ENCODE assay signal across 11 mouse cellular contexts in the genomic region with DNA sequence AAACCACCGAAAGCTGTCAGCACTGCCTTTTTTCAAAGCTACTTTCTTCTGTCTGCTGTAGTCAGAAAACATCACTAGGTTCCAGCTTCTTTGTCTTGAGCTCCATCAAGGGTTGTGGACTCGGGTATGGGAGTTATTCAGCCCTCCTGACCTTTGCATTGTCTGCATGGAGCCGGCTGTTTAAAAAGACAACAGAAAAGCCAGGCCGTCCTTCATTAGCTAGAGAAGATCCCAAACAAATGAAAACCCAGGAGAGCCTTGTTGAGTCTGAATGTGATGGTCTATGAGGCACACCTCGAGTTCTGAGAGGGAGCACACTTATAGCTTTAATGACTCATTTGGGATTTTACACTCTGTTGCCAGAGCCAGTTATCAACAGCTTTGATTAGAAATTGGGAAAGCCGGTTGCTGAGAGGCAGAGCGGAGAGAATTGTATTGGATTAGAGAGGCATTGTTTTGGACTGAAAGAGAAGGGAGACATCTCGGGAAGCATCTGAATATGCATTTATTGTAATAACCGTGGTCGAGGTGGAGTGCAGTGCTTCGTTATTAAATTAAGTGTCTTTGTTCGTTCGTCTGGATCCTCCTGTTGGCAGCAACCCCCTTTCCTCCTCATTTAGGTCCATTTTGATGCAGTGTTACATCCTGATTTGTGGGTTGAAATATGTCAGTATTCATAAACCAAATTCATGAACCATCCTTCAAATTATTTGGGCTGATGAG.
DNase-seq lines count a peak whose midpoint lies in the region; ATAC-seq and TF ChIP-seq lines count a peak whose summit lies in the region.
"Had no signal": no experiment of that assay in that cellular context is flagged by ENCODE, and none has a peak within 500 bp of the region (broad histone marks: within the 10 kb centered on the region; RNA-seq: fewer than 3 reads in every experiment).

No protein-coding gene starts in this region.

- no peaks in the 10 kb centered on the region for H3K27me3 ChIP-seq in CH12.LX (replicated peaks)
- H3K27me3 ChIP-seq in forebrain, embryonic 15.5 days: no peaks in the 10 kb centered on the region
- H3K27me3 ChIP-seq in midbrain, embryonic 15.5 days (replicated peaks): no peaks in the 10 kb centered on the region
- H3K27me3 ChIP-seq: embryonic facial prominence, embryonic 13.5 days had no signal

- no peak for TF ChIP-seq RAD21 in CH12.LX (IDR thresholded peaks at IDR 0.05; ENCODE audit: low read depth, low read length)

- H3K36me3 ChIP-seq in CH12.LX (replicated peaks in 1 of 2; ENCODE audit: control insufficient read depth in 1 of 2, insufficient read depth in 1 of 2, low read length in 1 of 2): no peaks in the 10 kb centered on the region
- H3K36me3 ChIP-seq in forebrain, embryonic 15.5 days: no peaks in the 10 kb centered on the region
- no peaks in the 10 kb centered on the region for H3K36me3 ChIP-seq in midbrain, embryonic 15.5 days (replicated peaks)

- no peaks in the 10 kb centered on the region for H3K79me2 ChIP-seq in CH12.LX (replicated peaks; ENCODE audit: control insufficient read depth, extremely low read depth, insufficient read depth, poor library complexity, severe bottlenecking)

- no peak overlapping the region for H3K9ac ChIP-seq in CH12.LX (ENCODE audit: insufficient read depth, low read depth)
- no peak overlapping the region for H3K9ac ChIP-seq in forebrain, embryonic 15.5 days (replicated peaks)
- H3K9ac ChIP-seq in midbrain, embryonic 15.5 days: 0 out of 2 replicates have a peak overlapping the region, but pooled peaks have one; percentile 6
- H3K9ac ChIP-seq: embryonic facial prominence, embryonic 13.5 days had no signal

- no peak for TF ChIP-seq POLR2A in CH12.LX (IDR thresholded peaks at IDR 0.05; ENCODE audit: low read depth, low read length)

- dilution Hi-C loops in CH12.LX (cut with MboI; ENCODE audit: extremely low pct_ligation_motif_present, extremely low pct_unique_long_range_greater_than_20kb, low sequenced_read_pairs): no loop called here

- 0 out of 2 replicates have a peak overlapping the region, but pooled peaks have one; percentile 81 for H3K4me2 ChIP-seq in CH12.LX (ENCODE audit: insufficient read depth, low read depth, poor library complexity, severe bottlenecking)
- H3K4me2 ChIP-seq in forebrain, embryonic 15.5 days (replicated peaks): no peak overlapping the region
- H3K4me2 ChIP-seq in midbrain, embryonic 15.5 days: peak overlapping the region; percentile 19

- H3K4me3 ChIP-seq in CH12.LX (replicated peaks in 1 of 3; ENCODE audit: low read depth in 2 of 3, low read length in 2 of 3, poor library complexity in 1 of 3): no peak overlapping the region
- H3K4me3 ChIP-seq in forebrain, embryonic 15.5 days: no peak overlapping the region
- no peak overlapping the region for H3K4me3 ChIP-seq in midbrain, embryonic 15.5 days
- H3K4me3 ChIP-seq: embryonic facial prominence, embryonic 13.5 days had no signal

- in situ Hi-C loops in CH12.LX (cut with MboI; ENCODE audit: low pct_ligation_motif_present, low pct_unique_long_range_greater_than_20kb, low sequenced_read_pairs): no loop called here

- TF ChIP-seq CTCF in CH12.LX (conservative IDR thresholded peaks at IDR 0.05 in 1 of 2, IDR thresholded peaks at IDR 0.05 in 1 of 2; ENCODE audit: low read depth in 2 of 2, low read length in 2 of 2): no peak

- ATAC-seq in forebrain, embryonic 15.5 days (replicated peaks): 0 out of 2 replicates have a peak, but pooled peaks have one; percentile 2
- peak; percentile 53; the same call in 1 of the 2 replicates for ATAC-seq in midbrain, embryonic 15.5 days (replicated peaks)

- no peaks in the 10 kb centered on the region for H3K9me3 ChIP-seq in CH12.LX (replicated peaks; ENCODE audit: low read length)
- H3K9me3 ChIP-seq in forebrain, embryonic 15.5 days: no peaks in the 10 kb centered on the region
- H3K9me3 ChIP-seq in midbrain, embryonic 15.5 days: no peaks in the 10 kb centered on the region
- H3K9me3 ChIP-seq: embryonic facial prominence, embryonic 13.5 days had no signal

- WGBS in forebrain, embryonic 15.5 days: 9% methylated on average over 13 of the region's 13 CpGs
- WGBS in midbrain, embryonic 15.5 days: 8% methylated on average over 13 of the region's 13 CpGs

- peaks cover 3 to 13% of the 10 kb centered on the region in 2 experiments; a peak in 3 of 4 replicates for H3K4me1 ChIP-seq in CH12.LX (ENCODE audit: control insufficient read depth in 1 of 2, insufficient read depth in 2 of 2)
- peaks cover 32% of the 10 kb centered on the region for H3K4me1 ChIP-seq in forebrain, embryonic 15.5 days
- H3K4me1 ChIP-seq in midbrain, embryonic 15.5 days: peaks cover 25% of the 10 kb centered on the region

- H3K27ac ChIP-seq in CH12.LX (ENCODE audit: insufficient read depth, low read depth): no peak overlapping the region
- H3K27ac ChIP-seq in forebrain, embryonic 15.5 days (replicated peaks): peak overlapping the region; percentile 78
- H3K27ac ChIP-seq in midbrain, embryonic 15.5 days: peak overlapping the region; percentile 64
- H3K27ac ChIP-seq: embryonic facial prominence, embryonic 13.5 days; liver, embryonic 14.5 days had no signal

- DNase-seq in CH12.LX (ENCODE audit: extremely low read depth) (no peak), MN1 (ENCODE audit: low spot score) (peak; percentile 58)
- no peak for DNase-seq in spleen, postnatal 14 days (ENCODE audit: low spot score in 2 of 2)
- DNase-seq in testis, postnatal 14 days (ENCODE audit: low spot score): no peak
- no peak for DNase-seq in spleen, postnatal 36 days (ENCODE audit: low spot score in 2 of 2)
- DNase-seq: kidney, adult 8-10 months; right cerebral cortex, postnatal 4 days had no signal

- no peak for TF ChIP-seq EP300 in CH12.LX (IDR thresholded peaks at IDR 0.05; ENCODE audit: low read length)

TF ChIP-seq in CH12.LX, 34 proteins besides CTCF, POLR2A, EP300 and RAD21:
- TF ChIP-seq SIN3A (IDR thresholded peaks at IDR 0.05; ENCODE audit: low read length): no peak
- no peak for TF ChIP-seq RCOR1 (conservative IDR thresholded peaks at IDR 0.05; ENCODE audit: low read depth, low read length)
- no peak for TF ChIP-seq ZMIZ1 (IDR thresholded peaks at IDR 0.05; ENCODE audit: low read depth, low read length)
- TF ChIP-seq JUN (IDR thresholded peaks at IDR 0.05; ENCODE audit: insufficient read depth, low read depth, low read length): no peak
- TF ChIP-seq MAX (IDR thresholded peaks at IDR 0.05; ENCODE audit: low read length): no peak
- no peak for TF ChIP-seq MXI1 (IDR thresholded peaks at IDR 0.05; ENCODE audit: low read depth, low read length)
- no peak for TF ChIP-seq ZKSCAN1 (IDR thresholded peaks at IDR 0.05; ENCODE audit: borderline replicate concordance, low read depth, low read length)
- no peak for TF ChIP-seq MAZ (IDR thresholded peaks at IDR 0.05; ENCODE audit: low read depth, low read length)
- TF ChIP-seq ELF1 (IDR thresholded peaks at IDR 0.05; ENCODE audit: low read depth, low read length): no peak
- TF ChIP-seq BHLHE40 (IDR thresholded peaks at IDR 0.05; ENCODE audit: low read depth, low read length): no peak
- TF ChIP-seq JUND (conservative IDR thresholded peaks at IDR 0.05; ENCODE audit: low read depth, low read length): no peak
- TF ChIP-seq TBP (conservative IDR thresholded peaks at IDR 0.05; ENCODE audit: low read depth, low read length): no peak
- TF ChIP-seq CHD2 (IDR thresholded peaks at IDR 0.05; ENCODE audit: low read length): no peak
- no peak for TF ChIP-seq GABPA (IDR thresholded peaks at IDR 0.05; ENCODE audit: insufficient replicate concordance, low read depth, low read length)
- TF ChIP-seq CHD1 (IDR thresholded peaks at IDR 0.05; ENCODE audit: low read depth, low read length): no peak
- no peak for TF ChIP-seq MAFK (IDR thresholded peaks at IDR 0.05; ENCODE audit: insufficient replicate concordance, low read length)
- no peak for TF ChIP-seq IRF4 (IDR thresholded peaks at IDR 0.05; ENCODE audit: low read depth, low read length)
